Mouse (Mus musculus) liver, postnatal 0 days (tissue): ENCODE results near the gene Naa50. TPM values are rescaled to one million over a fixed set of nuclear protein-coding genes. Genes with fewer than 3 reads are reported as not detected.

Experiments used
- ATAC-seq: fragments of 200-750 bp; cut with Nextera tagmentation; 2 replicates; pipeline ENCODE4 v1.8.0; 2017; ENCODE audit warnings: mild to moderate bottlenecking, moderate library complexity
- DNase-seq: peaks from one replicate; pipeline ENCODE4 v3.0.0-alpha.2; 2016
- H3K27ac ChIP-seq: fragments of 300-500 bp; sonication (generic); 2 replicates; pipeline ENCODE4 v1.5.1; 2014; ENCODE audit warnings: antibody characterized with exemption, moderate library complexity, mild to moderate bottlenecking, low read depth
- H3K27me3 ChIP-seq: fragments of 300-500 bp; sonication (generic); 2 replicates; pipeline ENCODE4 v1.6.1; 2014; ENCODE audit warnings: low read length, control low read depth, mixed read lengths; ENCODE audit not compliant: insufficient read depth
- H3K36me3 ChIP-seq: fragments of 300-500 bp; sonication (generic); replicated peaks from 2 replicates; pipeline ENCODE4 v1.6.1; 2014; ENCODE audit warnings: mild to moderate bottlenecking, control low read depth, low read length, moderate library complexity, mixed read lengths; ENCODE audit not compliant: insufficient read depth
- H3K4me1 ChIP-seq: fragments of 300-500 bp; sonication (generic); 2 replicates; pipeline ENCODE4 v1.6.1; 2014; ENCODE audit warnings: antibody characterized with exemption, mild to moderate bottlenecking, control low read depth; ENCODE audit not compliant: insufficient read depth
- H3K4me2 ChIP-seq: fragments of 300-500 bp; sonication (generic); 2 replicates; pipeline ENCODE4 v1.6.1; 2014; ENCODE audit warnings: low read depth, mild to moderate bottlenecking, low read length, moderate library complexity, mixed read lengths
- H3K4me3 ChIP-seq: fragments of 300-500 bp; sonication (generic); 2 replicates; pipeline ENCODE4 v1.5.1; 2014; ENCODE audit warnings: low read depth, low read length
- H3K9ac ChIP-seq: fragments of 300-500 bp; sonication (generic); replicated peaks from 2 replicates; pipeline ENCODE4 v1.6.1; 2014; ENCODE audit warnings: mild to moderate bottlenecking, moderate library complexity
- H3K9me3 ChIP-seq: fragments of 300-500 bp; sonication (generic); 2 replicates; pipeline ENCODE4 v1.6.1; 2016; ENCODE audit warnings: mild to moderate bottlenecking, control low read depth, low read length, mixed read lengths
- CTCF ChIP-seq: sonication (generic); IDR thresholded peaks from 2 replicates; pipeline ENCODE4 v1.5.1; 2016; ENCODE audit warnings: antibody characterized with exemption, low read depth
- EP300 ChIP-seq: IDR thresholded peaks from 2 replicates; pipeline ENCODE4 v1.6.1; 2016; ENCODE audit warnings: antibody characterized with exemption, low read depth, mild to moderate bottlenecking
- WGBS: fragments of 180-500 bp; shearing (Covaris S2); extraction: QIAGEN DNeasy Blood & Tissue Kit; methylation state at CpG from one replicate; pipeline ENCODE4 v1.1.7; 2014; ENCODE audit not compliant: insufficient replicate concordance; 5-methylcytosine and 5-hydroxymethylcytosine counted together
- polyA plus RNA-seq: library from polyadenylated mRNA; unstranded; fragments of >200 nt; fragmentation: Nextera tagmentation; extraction: Ambion mirVana; gene quantifications from 2 replicates; pipeline ENCODE4 v1.2.1, GENCODE M21; 2015

Naa50 gene
- polyA plus RNA-seq, 1 experiment from 2014 or later: 46.5 TPM

- Histone ChIP-seq H3K4me2 (peak overlapping the region; percentile 96), H3K4me1 (peaks cover 25% of the 10 kb centered on the region), H3K4me3 (peak overlapping the region; percentile 89), H3K36me3 (no peaks in the 10 kb centered on the region), H3K27ac (peak overlapping the region; percentile 99), H3K9ac (peak overlapping the region; percentile 98), H3K27me3 (no peaks in the 10 kb centered on the region), H3K9me3 (no peaks in the 10 kb centered on the region)
- WGBS: 1% methylated on average over 24 of the region's 24 CpGs
- ATAC-seq (no peak), DNase-seq (peak; percentile 26)
- TF ChIP-seq EP300 (no peak), CTCF (no peak)
These were observed 1.2 kb upstream of the Naa50 start for GRCm38 (mm10) chr16:44138377-44138978.

- peak overlapping the region; percentile 89 for H3K4me3 ChIP-seq
- H3K4me2 ChIP-seq: peak overlapping the region; percentile 96
- peak; percentile 81 for ATAC-seq
- peaks cover 25% of the 10 kb centered on the region for H3K4me1 ChIP-seq
- no peaks in the 10 kb centered on the region for H3K9me3 ChIP-seq
- H3K36me3 ChIP-seq: no peaks in the 10 kb centered on the region
- DNase-seq: peak; percentile 87
- TF ChIP-seq EP300: peak; percentile 78
- no peak for TF ChIP-seq CTCF
- H3K27ac ChIP-seq: peak overlapping the region; percentile 99
- H3K27me3 ChIP-seq: no peaks in the 10 kb centered on the region
- peak overlapping the region; percentile 98 for H3K9ac ChIP-seq
- under 1% methylated on average over 25 of the region's 25 CpGs for WGBS
These were observed 573 bp upstream of the Naa50 start for GRCm38 (mm10) chr16:44138979-44139535.

GRCm38 (mm10) chr16:44140186-44140787 lies 657 bp downstream of the Naa50 start:
- Histone ChIP-seq H3K4me2 (peak overlapping the region; percentile 96), H3K9ac (peak overlapping the region; percentile 98), H3K27ac (peak overlapping the region; percentile 99), H3K4me3 (peak overlapping the region; percentile 89), H3K9me3 (no peaks in the 10 kb centered on the region), H3K27me3 (no peaks in the 10 kb centered on the region), H3K36me3 (no peaks in the 10 kb centered on the region), H3K4me1 (peaks cover 25% of the 10 kb centered on the region)
- no peak for TF ChIP-seq EP300
- TF ChIP-seq CTCF: peak; percentile 75
- DNase-seq (peak; percentile 81), ATAC-seq (peak; percentile 60)
- under 1% methylated on average over 41 of the region's 44 CpGs for WGBS

GRCm38 (mm10) chr16:44141483-44141882 lies 1.9 kb downstream of the Naa50 start:
- Histone ChIP-seq H3K36me3 (no peaks in the 10 kb centered on the region), H3K27me3 (no peaks in the 10 kb centered on the region), H3K9ac (peak overlapping the region; percentile 98), H3K4me1 (peaks cover 22% of the 10 kb centered on the region), H3K4me2 (peak overlapping the region; percentile 96), H3K27ac (peak overlapping the region; percentile 45; the same call in 1 of the 2 replicates), H3K9me3 (no peaks in the 10 kb centered on the region), H3K4me3 (peak overlapping the region; percentile 89)
- WGBS: 37% methylated on average over 6 of the region's 6 CpGs
- DNase-seq: no peak
- ATAC-seq: no peak
- TF ChIP-seq CTCF (no peak), EP300 (no peak)

- Histone ChIP-seq H3K9me3 (no peaks in the 10 kb centered on the region), H3K27me3 (no peaks in the 10 kb centered on the region), H3K4me3 (no peak overlapping the region), H3K36me3 (no peaks in the 10 kb centered on the region), H3K9ac (no peak overlapping the region), H3K27ac (no peak overlapping the region), H3K4me1 (no peaks in the 10 kb centered on the region), H3K4me2 (no peak overlapping the region)
- ATAC-seq (no peak), DNase-seq (no peak)
- WGBS: 87% methylated on average over 1 of the region's 1 CpGs
- TF ChIP-seq CTCF (peak; percentile 47), EP300 (no peak)
These were observed 9.6 kb downstream of the Naa50 start for GRCm38 (mm10) chr16:44149002-44149767.

- ATAC-seq: peak; percentile 88
- 50% methylated on average over 6 of the region's 6 CpGs for WGBS
- TF ChIP-seq EP300 (no peak), CTCF (peak; percentile 49)
These were observed 14.9 kb downstream of the Naa50 start for GRCm38 (mm10) chr16:44154497-44155057.

More at GRCm38 (mm10) chr16:44154497-44155057, 14.9 kb downstream of the Naa50 start:
- Histone ChIP-seq H3K36me3 (peaks cover 7% of the 10 kb centered on the region), H3K9ac (no peak overlapping the region), H3K9me3 (no peaks in the 10 kb centered on the region), H3K27me3 (no peaks in the 10 kb centered on the region), H3K4me2 (no peak overlapping the region), H3K4me1 (no peaks in the 10 kb centered on the region; the same call in 1 of the 2 replicates), H3K27ac (no peak overlapping the region), H3K4me3 (no peak overlapping the region)
- DNase-seq: peak; percentile 16
